Mouse (Mus musculus): ENCODE measurements around the gene Ccdc115.
"Not testable (repeated sequence)": the region's sequence is repeated elsewhere in the genome, so short reads cannot be mapped to it uniquely, and the experiment has no call there.

Ccdc115 gene

GRCm38 (mm10) chr1:34439961-34440630 is 624 bp upstream of the Ccdc115 start:
- no peak for DNase-seq (ENCODE audit: extremely low spot score, low spot score)

GRCm38 (mm10) chr1:34438381-34439051 is 956 bp downstream of the Ccdc115 start:
- no peak for DNase-seq (ENCODE audit: extremely low spot score, low spot score)

- not testable (repeated sequence) for DNase-seq (ENCODE audit: extremely low spot score, low spot score)
These were observed 2.1 kb downstream of the Ccdc115 start for GRCm38 (mm10) chr1:34437366-34437765.

- no peak for DNase-seq (ENCODE audit: extremely low spot score, low spot score)
These were observed 3.1 kb downstream of the Ccdc115 start for GRCm38 (mm10) chr1:34436374-34436773.

GRCm38 (mm10) chr1:34435371-34436120 is 3.9 kb downstream of the Ccdc115 start:
- DNase-seq (ENCODE audit: extremely low spot score, low spot score), result no peak

GRCm38 (mm10) chr1:34434660-34435160 is 4.8 kb downstream of the Ccdc115 start:
- peak; percentile 97 for DNase-seq (ENCODE audit: extremely low spot score, low spot score)

GRCm38 (mm10) chr1:34433891-34434521 is 5.5 kb downstream of the Ccdc115 start:
- DNase-seq (ENCODE audit: extremely low spot score, low spot score), result peak; percentile 54

GRCm38 (mm10) chr1:34432776-34433481 is 6.5 kb downstream of the Ccdc115 start:
- peak; percentile 73 for DNase-seq (ENCODE audit: extremely low spot score, low spot score)

- DNase-seq (ENCODE audit: extremely low spot score, low spot score), result peak; percentile 17
These were observed 7.1 kb downstream of the Ccdc115 start for GRCm38 (mm10) chr1:34432411-34432775.

GRCm38 (mm10) chr1:34431431-34431830 is 8.0 kb downstream of the Ccdc115 start:
- DNase-seq (ENCODE audit: extremely low spot score, low spot score), result no peak

- DNase-seq (ENCODE audit: extremely low spot score, low spot score), result no peak
These were observed 8.5 kb downstream of the Ccdc115 start for GRCm38 (mm10) chr1:34430981-34431380.

- DNase-seq (ENCODE audit: extremely low spot score, low spot score), result no peak
These were observed 10.2 kb downstream of the Ccdc115 start for GRCm38 (mm10) chr1:34429281-34429680.

- no peak for DNase-seq (ENCODE audit: extremely low spot score, low spot score)
These were observed 11.0 kb downstream of the Ccdc115 start for GRCm38 (mm10) chr1:34428466-34428865.

GRCm38 (mm10) chr1:34399182-34399953 is 40.1 kb downstream of the Ccdc115 start:
- no peak for DNase-seq (ENCODE audit: extremely low spot score, low spot score)

GRCm38 (mm10) chr1:34396321-34396720 is 43.2 kb downstream of the Ccdc115 start:
- DNase-seq (ENCODE audit: extremely low spot score, low spot score), result no peak

- DNase-seq (ENCODE audit: extremely low spot score, low spot score), result no peak
These were observed 50.1 kb downstream of the Ccdc115 start for GRCm38 (mm10) chr1:34389234-34389891.

GRCm38 (mm10) chr1:34388849-34389233 is 50.6 kb downstream of the Ccdc115 start:
- no peak for DNase-seq (ENCODE audit: extremely low spot score, low spot score)

- DNase-seq (ENCODE audit: extremely low spot score, low spot score), result no peak
These were observed 51.8 kb downstream of the Ccdc115 start for GRCm38 (mm10) chr1:34387346-34388327.

Measured in neural tube, embryonic 10.5 days (tissue).